Mouse (Mus musculus): ENCODE measurements at regions not wholly inside any gene's neighbourhood (a gene's known extent, or its start where the extent isn't known, plus 50 kb on each side); places are given as distances from the start of the nearest gene placed in this dataset.

- DNase-seq (ENCODE audit: low spot score in 2 of 2) = no peak
Observed at GRCm38 (mm10) chr2:147503962-147504361, 142.2 kb downstream of the Pax1 start.

DNA sequence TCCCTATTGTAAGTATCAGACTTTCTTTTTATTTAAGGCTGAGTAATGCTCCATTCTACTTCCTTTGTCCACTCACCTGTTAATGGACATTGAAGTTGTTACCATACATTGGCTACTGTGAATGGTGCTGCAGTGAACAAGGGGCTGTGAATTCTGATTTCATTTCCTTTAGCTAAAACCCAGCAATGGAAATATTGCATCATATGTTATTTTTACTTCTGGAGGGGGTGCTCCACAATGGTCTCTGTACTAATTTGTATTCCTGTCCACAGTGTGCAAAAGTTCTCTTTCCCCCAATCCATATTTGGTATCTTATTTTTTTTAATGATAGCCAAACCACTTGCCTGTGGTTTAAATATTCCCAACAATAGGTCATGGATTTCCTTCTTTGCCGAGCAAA is 137.0 kb downstream of the Pax1 start:
- no peak for DNase-seq (ENCODE audit: low spot score in 2 of 2)

DNA sequence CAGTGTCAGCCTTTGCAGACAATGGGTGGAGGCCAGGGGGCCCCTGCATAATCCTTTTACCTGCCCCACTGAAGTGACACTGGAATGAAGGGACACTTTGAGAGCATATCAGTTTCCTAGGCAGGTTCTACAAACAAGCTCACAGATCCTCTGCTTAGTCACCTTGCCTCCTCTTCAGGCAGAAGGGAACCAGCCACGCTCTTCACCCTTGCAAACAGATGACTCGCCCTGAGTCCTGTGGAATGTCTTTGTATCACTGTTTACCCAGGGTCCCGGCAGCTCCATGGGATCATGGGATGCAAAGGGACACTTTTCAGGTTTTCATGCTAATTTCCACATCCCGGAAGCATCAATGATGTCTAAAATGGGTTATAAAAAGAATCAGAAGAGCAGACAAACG is 94.2 kb downstream of the Pax1 start:
- no peak for DNase-seq (ENCODE audit: low spot score in 2 of 2)

GRCm38 (mm10) chr2:147454362-147455257 is 92.9 kb downstream of the Pax1 start:
- DNase-seq (ENCODE audit: low spot score in 2 of 2) = no peak
